Mouse (Mus musculus) ES-Bruce4 (cell line): ENCODE measurements around the gene Rnf6. TPM values are rescaled to one million over a fixed set of nuclear protein-coding genes. Genes with fewer than 3 reads are reported as not detected.

Source experiments
- H3K27ac ChIP-seq: 2 replicates; pipeline ENCODE4 v1.5.1; 2012; ENCODE audit warnings: low read length, inconsistent platforms; ENCODE audit not compliant: insufficient read depth
- H3K27me3 ChIP-seq: 2 replicates; pipeline ENCODE4 v1.6.1; 2012; ENCODE audit warnings: mild to moderate bottlenecking, low read length, inconsistent platforms; ENCODE audit not compliant: control insufficient read depth, poor library complexity, insufficient read depth, severe bottlenecking
- H3K36me3 ChIP-seq: 2 replicates; pipeline ENCODE4 v1.6.1; 2012; ENCODE audit warnings: inconsistent platforms, mild to moderate bottlenecking, low read length, moderate library complexity; ENCODE audit not compliant: control insufficient read depth, poor library complexity, insufficient read depth, severe bottlenecking
- H3K4me1 ChIP-seq: one replicate; pipeline ENCODE4 v1.8.1; 2011; ENCODE audit warnings: low read length; ENCODE audit not compliant: control insufficient read depth, insufficient read depth
- H3K4me3 ChIP-seq: 2 replicates; pipeline ENCODE4 v1.5.1; 2011; ENCODE audit warnings: low read depth, mild to moderate bottlenecking, low read length
- H3K9ac ChIP-seq: 2 replicates; pipeline ENCODE4 v1.6.1; 2012; ENCODE audit warnings: low read depth, mild to moderate bottlenecking, inconsistent platforms; ENCODE audit not compliant: poor library complexity, severe bottlenecking
- H3K9me3 ChIP-seq: replicated peaks from 2 replicates; pipeline ENCODE4 v1.6.1; 2012; ENCODE audit warnings: mild to moderate bottlenecking, low read length, inconsistent platforms; ENCODE audit not compliant: control insufficient read depth, poor library complexity, insufficient read depth, severe bottlenecking
- CTCF ChIP-seq: IDR thresholded peaks from one replicate; pipeline ENCODE4 v1.8.1; 2011; ENCODE audit warnings: low read depth, low read length
- EP300 ChIP-seq: IDR thresholded peaks from 2 replicates; pipeline ENCODE4 v1.6.1; 2011; ENCODE audit warnings: low read depth, low read length; ENCODE audit not compliant: insufficient read depth
- POLR2A ChIP-seq: IDR thresholded peaks from one replicate; pipeline ENCODE4 v1.8.1; 2011; ENCODE audit warnings: low read length; ENCODE audit not compliant: insufficient read depth
- polyA plus RNA-seq: library from polyadenylated mRNA; stranded (reverse); fragments of >200 nt; gene quantifications from 2 replicates; pipeline ENCODE4 v1.2.4, GENCODE M21; 2011; ENCODE audit warnings: low read depth; ENCODE audit not compliant: missing spikeins, insufficient read depth, insufficient read length

Rnf6 gene
- polyA plus RNA-seq, 1 experiment: 40.2 TPM

GRCm38 (mm10) chr5:146199540-146199939 is 21.8 kb downstream of the Rnf6 start:
- H3K9me3 ChIP-seq: no peaks in the 10 kb centered on the region
- no peaks in the 10 kb centered on the region for H3K4me1 ChIP-seq
- no peak overlapping the region for H3K9ac ChIP-seq
- peaks cover 7% of the 10 kb centered on the region for H3K36me3 ChIP-seq
- no peaks in the 10 kb centered on the region for H3K27me3 ChIP-seq
- no peak overlapping the region for H3K27ac ChIP-seq
- TF ChIP-seq CTCF (no peak), POLR2A (no peak), EP300 (no peak)
- H3K4me3 ChIP-seq: no peak overlapping the region

- no peak overlapping the region for H3K9ac ChIP-seq
- no peak overlapping the region for H3K4me3 ChIP-seq
- H3K27me3 ChIP-seq: no peaks in the 10 kb centered on the region
- peaks cover 6% of the 10 kb centered on the region for H3K36me3 ChIP-seq
- H3K9me3 ChIP-seq: no peaks in the 10 kb centered on the region
- TF ChIP-seq POLR2A: no peak
- no peak for TF ChIP-seq EP300
- no peak for TF ChIP-seq CTCF
- no peak overlapping the region for H3K27ac ChIP-seq
- H3K4me1 ChIP-seq: no peaks in the 10 kb centered on the region
These were observed 22.3 kb downstream of the Rnf6 start for GRCm38 (mm10) chr5:146199073-146199472.

GRCm38 (mm10) chr5:146193360-146193759 is 28.0 kb downstream of the Rnf6 start:
- H3K9ac ChIP-seq: no peak overlapping the region
- no peaks in the 10 kb centered on the region for H3K4me1 ChIP-seq
- no peaks in the 10 kb centered on the region for H3K36me3 ChIP-seq
- H3K4me3 ChIP-seq: no peak overlapping the region
- no peaks in the 10 kb centered on the region for H3K9me3 ChIP-seq
- H3K27me3 ChIP-seq: no peaks in the 10 kb centered on the region
- H3K27ac ChIP-seq: no peak overlapping the region
- TF ChIP-seq EP300 (no peak), POLR2A (no peak), CTCF (no peak)

GRCm38 (mm10) chr5:146190501-146191269 is 30.7 kb downstream of the Rnf6 start:
- Histone ChIP-seq H3K27me3 (no peaks in the 10 kb centered on the region), H3K27ac (no peak overlapping the region), H3K4me3 (no peak overlapping the region), H3K36me3 (no peaks in the 10 kb centered on the region), H3K4me1 (no peaks in the 10 kb centered on the region), H3K9ac (no peak overlapping the region), H3K9me3 (no peaks in the 10 kb centered on the region)
- TF ChIP-seq CTCF (no peak), EP300 (no peak), POLR2A (no peak)

- no peak overlapping the region for H3K9ac ChIP-seq
- TF ChIP-seq CTCF (no peak), EP300 (no peak), POLR2A (no peak)
- H3K4me3 ChIP-seq: no peak overlapping the region
- H3K36me3 ChIP-seq: no peaks in the 10 kb centered on the region
- H3K27ac ChIP-seq: no peak overlapping the region
- no peaks in the 10 kb centered on the region for H3K4me1 ChIP-seq
- no peaks in the 10 kb centered on the region for H3K9me3 ChIP-seq
- H3K27me3 ChIP-seq: no peaks in the 10 kb centered on the region
These were observed 31.3 kb downstream of the Rnf6 start for GRCm38 (mm10) chr5:146190093-146190492.

- TF ChIP-seq POLR2A: no peak
- TF ChIP-seq CTCF: no peak
- no peak for TF ChIP-seq EP300
- no peaks in the 10 kb centered on the region for H3K9me3 ChIP-seq
- no peaks in the 10 kb centered on the region for H3K4me1 ChIP-seq
- no peak overlapping the region for H3K4me3 ChIP-seq
- H3K27ac ChIP-seq: no peak overlapping the region
- no peaks in the 10 kb centered on the region for H3K36me3 ChIP-seq
- no peak overlapping the region for H3K9ac ChIP-seq
- H3K27me3 ChIP-seq: no peaks in the 10 kb centered on the region
These were observed 32.6 kb downstream of the Rnf6 start for GRCm38 (mm10) chr5:146188712-146189111.
